Comparison of ENCODE assay signal across 23 mouse cellular contexts in the genomic region with DNA sequence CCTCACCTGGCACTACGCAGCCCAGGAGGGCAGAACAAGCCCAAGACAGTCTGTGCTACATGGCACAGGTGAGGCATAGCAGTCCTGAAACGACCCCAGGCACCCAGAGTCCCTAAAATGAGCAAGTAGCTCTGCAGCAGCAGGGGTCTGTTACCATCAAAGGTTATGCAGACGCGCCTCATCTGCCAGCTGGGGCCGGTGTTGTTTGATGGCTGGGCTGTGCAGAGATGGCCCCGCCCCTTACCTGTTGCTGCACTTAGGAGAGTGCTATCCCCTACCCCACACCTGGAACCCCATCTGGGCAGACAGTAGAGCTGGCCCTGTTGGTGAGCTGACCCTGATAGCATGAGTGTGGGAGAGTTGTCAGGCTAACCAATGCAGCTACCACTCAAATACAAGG. TPM values are rescaled to one million over a fixed set of nuclear protein-coding genes. Genes with fewer than 3 reads are reported as not detected.
DNase-seq lines count a peak whose midpoint lies in the region; ATAC-seq and TF ChIP-seq lines count a peak whose summit lies in the region.
"Had no signal": no experiment of that assay in that cellular context is flagged by ENCODE, and none has a peak within 500 bp of the region (broad histone marks: within the 10 kb centered on the region; RNA-seq: fewer than 3 reads in every experiment).

No protein-coding gene starts in this region.

- H3K9ac ChIP-seq in midbrain, embryonic 11.5 days (ENCODE audit: low read length) = no peak overlapping the region
- no peak overlapping the region for H3K9ac ChIP-seq in midbrain, postnatal 0 days (replicated peaks; ENCODE audit: low read length, poor library complexity, severe bottlenecking)
- H3K9ac ChIP-seq: forebrain, embryonic 12.5 days; heart, embryonic 15.5 days; hindbrain, embryonic 13.5 days had no signal

- H3K4me3 ChIP-seq in midbrain, embryonic 11.5 days (ENCODE audit: low read depth, low read length) = no peak overlapping the region
- H3K4me3 ChIP-seq in midbrain, postnatal 0 days (ENCODE audit: low read depth, low read length) = no peak overlapping the region
- H3K4me3 ChIP-seq: embryonic facial prominence, embryonic 13.5 days; forebrain, embryonic 12.5 days; heart, embryonic 15.5 days; hindbrain, embryonic 13.5 days had no signal

- DNase-seq in midbrain, embryonic 11.5 days (ENCODE audit: low spot score, missing footprints) = peak; percentile 81
- no peak for DNase-seq in midbrain, postnatal 0 days (ENCODE audit: low spot score)
- peak; percentile 43 for DNase-seq in ZHBTc4 (ENCODE audit: low read depth, low spot score)
- DNase-seq in thymus, postnatal 10 days (ENCODE audit: low spot score in 2 of 2) = peak; percentile 41 to 54
- DNase-seq in thymus, postnatal 4 days = peak; percentile 70
- no peak for DNase-seq in urinary bladder, postnatal 36 days (ENCODE audit: low spot score in 2 of 2)
- DNase-seq in testis, postnatal 14 days (ENCODE audit: low spot score) = no peak
- no peak for DNase-seq in layer of hippocampus, postnatal 25 days (ENCODE audit: extremely low spot score in 1 of 2, low spot score in 1 of 2)
- DNase-seq: adrenal gland, postnatal 10 days; cerebellum, adult 11 months; cerebellum, adult 8-10 months; cerebellum, postnatal 25 days; gastrocnemius, postnatal 10 days; heart, adult 18-20 months; heart, postnatal 14 days had no signal

- no peaks in the 10 kb centered on the region; the same call in 1 of the 2 replicates for H3K27me3 ChIP-seq in midbrain, embryonic 11.5 days (ENCODE audit: control insufficient read depth, insufficient read depth, low read length)
- H3K27me3 ChIP-seq in midbrain, postnatal 0 days (ENCODE audit: insufficient read depth, low read length) = no peaks in the 10 kb centered on the region
- H3K27me3 ChIP-seq: heart, embryonic 15.5 days had no signal

- no peak for TF ChIP-seq CTCF in midbrain, postnatal 0 days (IDR thresholded peaks at IDR 0.05)

- 37% methylated on average over 6 of the region's 6 CpGs for WGBS in midbrain, embryonic 11.5 days
- WGBS in midbrain, postnatal 0 days = 44% methylated on average over 6 of the region's 6 CpGs

- no peak overlapping the region for H3K4me2 ChIP-seq in midbrain, embryonic 11.5 days
- H3K4me2 ChIP-seq in midbrain, postnatal 0 days (ENCODE audit: low read depth, low read length, poor library complexity, severe bottlenecking) = no peak overlapping the region
- H3K4me2 ChIP-seq: embryonic facial prominence, embryonic 13.5 days; forebrain, embryonic 12.5 days; heart, embryonic 11.5 days; heart, embryonic 15.5 days; hindbrain, embryonic 13.5 days had no signal

- H3K27ac ChIP-seq in midbrain, embryonic 11.5 days (ENCODE audit: low read depth, low read length) = no peak overlapping the region
- H3K27ac ChIP-seq in midbrain, postnatal 0 days (ENCODE audit: low read depth, low read length) = no peak overlapping the region
- H3K27ac ChIP-seq: embryonic facial prominence, embryonic 13.5 days; forebrain, embryonic 12.5 days; heart, embryonic 15.5 days; hindbrain, embryonic 13.5 days had no signal

- no peaks in the 10 kb centered on the region for H3K36me3 ChIP-seq in midbrain, embryonic 11.5 days (ENCODE audit: control insufficient read depth, insufficient read depth, low read length)
- no peaks in the 10 kb centered on the region for H3K36me3 ChIP-seq in midbrain, postnatal 0 days (ENCODE audit: insufficient read depth, low read length)
- H3K36me3 ChIP-seq: embryonic facial prominence, embryonic 13.5 days; forebrain, embryonic 12.5 days; G1E; heart, embryonic 15.5 days; hindbrain, embryonic 13.5 days had no signal

- H3K9me3 ChIP-seq in midbrain, embryonic 11.5 days (ENCODE audit: control insufficient read depth, low read length) = no peaks in the 10 kb centered on the region
- no peaks in the 10 kb centered on the region for H3K9me3 ChIP-seq in midbrain, postnatal 0 days (ENCODE audit: low read length)
- H3K9me3 ChIP-seq: embryonic facial prominence, embryonic 13.5 days; forebrain, embryonic 12.5 days; G1E; heart, embryonic 15.5 days; hindbrain, embryonic 13.5 days had no signal

- H3K4me1 ChIP-seq in midbrain, embryonic 11.5 days (ENCODE audit: control insufficient read depth, insufficient read depth, low read length) = peaks cover 11% of the 10 kb centered on the region
- 0 out of 2 replicates have a peak, but pooled peaks cover 4% of the 10 kb centered on the region for H3K4me1 ChIP-seq in midbrain, postnatal 0 days (ENCODE audit: insufficient read depth, low read length)

- no peak for ATAC-seq in midbrain, embryonic 11.5 days (ENCODE audit: low FRiP score)
- ATAC-seq in midbrain, postnatal 0 days (ENCODE audit: low FRiP score) = no peak
- ATAC-seq: forebrain, embryonic 16.5 days had no signal

RNA-seq across cellular contexts. Expression of gene Crb2, which starts 15.4 kb away (rescaled TPM):
- 10.9 and 14.6 TPM in 2 replicates for polyA plus RNA-seq in midbrain, embryonic 11.5 days (2014; fragmentation: Nextera tagmentation; extraction: Ambion mirVana)
- 3.7 and 4.8 TPM in 2 replicates for total RNA-seq in midbrain, postnatal 0 days (2014; rRNA removed)
- polyA plus RNA-seq in midbrain, postnatal 0 days (2015; fragmentation: Nextera tagmentation; extraction: Ambion mirVana) = 1.6 and 1.7 TPM in 2 replicates
- 1 to 10 TPM; 3.8 to 4.8 TPM for total RNA-seq in layer of hippocampus, postnatal 25 days (2021)
- total RNA-seq: hematopoietic stem cell, adult 5-6 weeks had no signal
- polyA plus RNA-seq: G1E had no signal

RNA-seq across cellular contexts. Expression of gene Strbp, which starts 57.0 kb away (rescaled TPM):
- 105 TPM in 2 replicates for polyA plus RNA-seq in midbrain, embryonic 11.5 days (2014; fragmentation: Nextera tagmentation; extraction: Ambion mirVana)
- total RNA-seq in midbrain, postnatal 0 days (2014; rRNA removed) = 118 and 121 TPM in 2 replicates
- 87.1 and 105 TPM in 2 replicates for polyA plus RNA-seq in midbrain, postnatal 0 days (2015; fragmentation: Nextera tagmentation; extraction: Ambion mirVana)
- total RNA-seq in layer of hippocampus, postnatal 25 days (2021) = 100 to 1,000 TPM; 150 to 169 TPM

Comparison
In these comparisons a context has a peak if more than half of its experiments do, and no peak if none do; other contexts are left out.
1. DNase-seq: peak in midbrain, embryonic 11.5 days (single experiment), ZHBTc4 (single experiment), thymus, postnatal 10 days (2 of 2) and thymus, postnatal 4 days (single experiment); none in midbrain, postnatal 0 days (single experiment), urinary bladder, postnatal 36 days (0 of 2), testis, postnatal 14 days (single experiment) and layer of hippocampus, postnatal 25 days (0 of 2).